ENCODE assay signal across 11 mouse cellular contexts in the genomic region with DNA sequence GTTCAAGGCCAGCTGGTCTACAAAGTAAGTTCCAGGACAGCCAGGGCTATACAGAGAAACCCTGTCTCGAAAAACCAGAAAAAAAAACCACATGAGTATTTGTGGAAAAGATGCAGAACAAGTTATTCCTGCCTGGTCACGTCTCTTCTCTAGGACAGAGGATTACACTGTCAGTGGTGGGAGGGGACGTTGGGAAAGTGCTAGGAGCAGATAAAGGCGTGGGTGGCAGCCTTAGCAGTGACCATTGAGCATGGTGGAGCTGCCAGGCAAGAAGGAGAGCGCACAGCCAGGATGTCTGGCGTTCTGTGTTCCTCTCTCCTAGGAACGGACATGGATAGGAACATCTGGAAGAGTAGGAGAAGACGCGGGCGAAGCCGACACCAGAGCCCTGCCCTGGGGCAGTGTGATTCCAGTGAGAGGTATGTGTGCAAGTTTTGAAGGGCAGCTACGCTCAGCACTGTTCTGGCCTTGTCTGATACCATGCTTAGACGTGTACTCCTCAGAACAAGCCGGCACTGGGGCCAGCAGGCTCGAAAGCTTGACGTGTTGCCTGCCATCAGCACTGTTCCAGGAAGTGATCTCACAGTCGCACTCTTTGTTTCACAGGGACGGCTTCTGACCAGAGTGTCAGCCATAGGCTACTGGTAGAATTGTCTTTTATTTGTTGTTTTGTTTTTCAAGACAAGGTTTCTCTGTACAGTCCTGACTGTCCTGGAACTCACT. TPM values are rescaled to one million over a fixed set of nuclear protein-coding genes. Genes with fewer than 3 reads are reported as not detected.
DNase-seq lines count a peak whose midpoint lies in the region; ATAC-seq and TF ChIP-seq lines count a peak whose summit lies in the region.
"Had no signal": no experiment of that assay in that cellular context is flagged by ENCODE, and none has a peak within 500 bp of the region (broad histone marks: within the 10 kb centered on the region; RNA-seq: fewer than 3 reads in every experiment).

No protein-coding gene starts in this region.

- TF ChIP-seq CTCF in stomach, postnatal 0 days (IDR thresholded peaks at IDR 0.05; ENCODE audit: low read depth) = no peak

- peak overlapping the region; percentile 19; the same call in 1 of the 2 replicates for H3K27ac ChIP-seq in liver, embryonic 11.5 days (ENCODE audit: low read depth, low read length)
- no peak overlapping the region for H3K27ac ChIP-seq in embryonic facial prominence, embryonic 10.5 days (replicated peaks)
- H3K27ac ChIP-seq in intestine, embryonic 16.5 days (ENCODE audit: low read length) = no peak overlapping the region; the same call in 1 of the 2 replicates
- H3K27ac ChIP-seq in stomach, postnatal 0 days (replicated peaks) = peak overlapping the region; percentile 67; the same call in 1 of the 2 replicates
- H3K27ac ChIP-seq in hindbrain, embryonic 11.5 days (ENCODE audit: low read depth, low read length) = no peak overlapping the region
- H3K27ac ChIP-seq: hindbrain, embryonic 15.5 days had no signal

- ATAC-seq in liver, embryonic 11.5 days (replicated peaks; ENCODE audit: low FRiP score) = no peak; the same call in 1 of the 2 replicates
- peak; percentile 72 for ATAC-seq in intestine, embryonic 16.5 days
- 0 out of 2 replicates have a peak, but pooled peaks have one; percentile 14 for ATAC-seq in stomach, postnatal 0 days (ENCODE audit: low FRiP score, low TSS enrichment)
- no peak for ATAC-seq in hindbrain, embryonic 11.5 days (ENCODE audit: low FRiP score)

- no peak for DNase-seq in liver, embryonic 11.5 days (ENCODE audit: low spot score)
- no peak for DNase-seq in liver
- peak; percentile 34 for DNase-seq in embryonic facial prominence, embryonic 10.5 days (ENCODE audit: low spot score)
- no peak for DNase-seq in stomach, postnatal 0 days (ENCODE audit: low spot score)
- DNase-seq in hindbrain, embryonic 11.5 days (ENCODE audit: low spot score) = no peak
- no peak for DNase-seq in spleen, postnatal 10 days (ENCODE audit: low spot score in 2 of 2)
- DNase-seq: adrenal gland, adult 8-10 months; cerebellum, adult 18-20 months; kidney, postnatal 4 days had no signal

- H3K4me2 ChIP-seq in liver, embryonic 11.5 days = peak overlapping the region; percentile 33
- no peak overlapping the region for H3K4me2 ChIP-seq in intestine, embryonic 16.5 days (ENCODE audit: low read depth, low read length)
- H3K4me2 ChIP-seq in stomach, postnatal 0 days (replicated peaks; ENCODE audit: low read depth) = no peak overlapping the region
- no peak overlapping the region for H3K4me2 ChIP-seq in hindbrain, embryonic 11.5 days (replicated peaks; ENCODE audit: low read depth, low read length)
- H3K4me2 ChIP-seq: hindbrain, embryonic 15.5 days had no signal

- no peaks in the 10 kb centered on the region for H3K27me3 ChIP-seq in liver, embryonic 11.5 days (replicated peaks; ENCODE audit: control insufficient read depth, insufficient read depth, low read length)
- no peaks in the 10 kb centered on the region for H3K27me3 ChIP-seq in embryonic facial prominence, embryonic 10.5 days (replicated peaks; ENCODE audit: low read depth, poor library complexity, severe bottlenecking)
- no peaks in the 10 kb centered on the region for H3K27me3 ChIP-seq in intestine, embryonic 16.5 days (replicated peaks; ENCODE audit: control insufficient read depth, insufficient read depth, low read length)
- no peaks in the 10 kb centered on the region for H3K27me3 ChIP-seq in stomach, postnatal 0 days (ENCODE audit: control insufficient read depth, insufficient read depth, low read length)
- H3K27me3 ChIP-seq in hindbrain, embryonic 11.5 days (ENCODE audit: control insufficient read depth, insufficient read depth, low read length) = no peaks in the 10 kb centered on the region
- H3K27me3 ChIP-seq: hindbrain, embryonic 15.5 days had no signal

- TF ChIP-seq EP300 in stomach, postnatal 0 days (optimal IDR thresholded peaks at IDR 0.05) = no peak

- H3K36me3 ChIP-seq in liver, embryonic 11.5 days (ENCODE audit: control insufficient read depth, insufficient read depth, low read length) = peaks cover 10% of the 10 kb centered on the region
- H3K36me3 ChIP-seq in embryonic facial prominence, embryonic 10.5 days (replicated peaks) = peaks cover 20% of the 10 kb centered on the region
- no peaks in the 10 kb centered on the region for H3K36me3 ChIP-seq in intestine, embryonic 16.5 days (ENCODE audit: control insufficient read depth, insufficient read depth, low read length)
- no peaks in the 10 kb centered on the region for H3K36me3 ChIP-seq in stomach, postnatal 0 days (ENCODE audit: control insufficient read depth, insufficient read depth, low read length)
- H3K36me3 ChIP-seq in hindbrain, embryonic 11.5 days (ENCODE audit: control insufficient read depth, insufficient read depth, low read length) = no peaks in the 10 kb centered on the region

- no peak overlapping the region for H3K4me3 ChIP-seq in liver, embryonic 11.5 days (ENCODE audit: low read depth, low read length)
- no peak overlapping the region for H3K4me3 ChIP-seq in embryonic facial prominence, embryonic 10.5 days
- H3K4me3 ChIP-seq in intestine, embryonic 16.5 days (ENCODE audit: low read length) = no peak overlapping the region
- H3K4me3 ChIP-seq in stomach, postnatal 0 days (ENCODE audit: low read depth, low read length) = no peak overlapping the region
- no peak overlapping the region for H3K4me3 ChIP-seq in hindbrain, embryonic 11.5 days (ENCODE audit: low read depth, low read length)
- H3K4me3 ChIP-seq: hindbrain, embryonic 15.5 days had no signal

- 68% methylated on average over 18 of the region's 18 CpGs for WGBS in liver, embryonic 11.5 days
- WGBS in embryonic facial prominence, embryonic 10.5 days = 65% methylated on average over 18 of the region's 18 CpGs
- 63% methylated on average over 18 of the region's 18 CpGs for WGBS in intestine, embryonic 16.5 days
- WGBS in stomach, postnatal 0 days = 60% methylated on average over 18 of the region's 18 CpGs
- 80% methylated on average over 18 of the region's 18 CpGs for WGBS in hindbrain, embryonic 11.5 days

- no peaks in the 10 kb centered on the region for H3K9me3 ChIP-seq in liver, embryonic 11.5 days (ENCODE audit: control insufficient read depth, low read length)
- no peaks in the 10 kb centered on the region for H3K9me3 ChIP-seq in embryonic facial prominence, embryonic 10.5 days
- no peaks in the 10 kb centered on the region for H3K9me3 ChIP-seq in intestine, embryonic 16.5 days (ENCODE audit: control insufficient read depth, low read length)
- no peaks in the 10 kb centered on the region for H3K9me3 ChIP-seq in stomach, postnatal 0 days (ENCODE audit: control insufficient read depth, low read length)
- no peaks in the 10 kb centered on the region for H3K9me3 ChIP-seq in hindbrain, embryonic 11.5 days (ENCODE audit: control insufficient read depth, low read length)
- H3K9me3 ChIP-seq: hindbrain, embryonic 15.5 days had no signal

- no peak overlapping the region for H3K9ac ChIP-seq in liver, embryonic 11.5 days (ENCODE audit: low read depth, low read length)
- H3K9ac ChIP-seq in intestine, embryonic 16.5 days (ENCODE audit: low read depth, low read length) = no peak overlapping the region
- no peak overlapping the region for H3K9ac ChIP-seq in stomach, postnatal 0 days (ENCODE audit: low read length)
- H3K9ac ChIP-seq in hindbrain, embryonic 11.5 days (ENCODE audit: low read depth, low read length) = no peak overlapping the region
- H3K9ac ChIP-seq: hindbrain, embryonic 15.5 days had no signal

- H3K4me1 ChIP-seq in liver, embryonic 11.5 days (replicated peaks; ENCODE audit: control insufficient read depth, insufficient read depth, low read length) = peaks cover 17% of the 10 kb centered on the region
- H3K4me1 ChIP-seq in embryonic facial prominence, embryonic 10.5 days = peaks cover 50% of the 10 kb centered on the region
- H3K4me1 ChIP-seq in intestine, embryonic 16.5 days (ENCODE audit: control insufficient read depth, insufficient read depth, low read length) = peaks cover 17% of the 10 kb centered on the region
- H3K4me1 ChIP-seq in stomach, postnatal 0 days (replicated peaks; ENCODE audit: control insufficient read depth, insufficient read depth) = no peaks in the 10 kb centered on the region; the same call in 1 of the 2 replicates
- no peaks in the 10 kb centered on the region for H3K4me1 ChIP-seq in hindbrain, embryonic 11.5 days (replicated peaks; ENCODE audit: control insufficient read depth, insufficient read depth, low read length)

RNA-seq across cellular contexts. Expression of gene Dcaf4, which starts 5.7 kb away (rescaled TPM):
- 29.9 and 32.7 TPM in 2 replicates for polyA plus RNA-seq in liver, embryonic 11.5 days (2014; fragmentation: Nextera tagmentation; extraction: Ambion mirVana)
- polyA plus RNA-seq in embryonic facial prominence, embryonic 10.5 days (2016; fragmentation: Nextera tagmentation; extraction: Ambion mirVana) = 29.5 and 30.1 TPM in 2 replicates
- 24.6 and 29.5 TPM in 2 replicates for polyA plus RNA-seq in intestine, embryonic 16.5 days (2015; fragmentation: Nextera tagmentation; extraction: Ambion mirVana)
- 19.7 and 21.6 TPM in 2 replicates for polyA plus RNA-seq in stomach, postnatal 0 days (2015; fragmentation: Nextera tagmentation; extraction: Ambion mirVana)
- 25.0 and 26.5 TPM in 2 replicates for polyA plus RNA-seq in hindbrain, embryonic 11.5 days (2014; fragmentation: Nextera tagmentation; extraction: Ambion mirVana)

RNA-seq across cellular contexts. Expression of gene Dpf3, which starts 38.5 kb away (rescaled TPM):
- 13.0 and 14.6 TPM in 2 replicates for polyA plus RNA-seq in liver, embryonic 11.5 days (2014; fragmentation: Nextera tagmentation; extraction: Ambion mirVana)
- polyA plus RNA-seq in embryonic facial prominence, embryonic 10.5 days (2016; fragmentation: Nextera tagmentation; extraction: Ambion mirVana) = 2.8 and 3.0 TPM in 2 replicates
- polyA plus RNA-seq in intestine, embryonic 16.5 days (2015; fragmentation: Nextera tagmentation; extraction: Ambion mirVana) = 7.4 and 8.0 TPM in 2 replicates
- 2.6 and 3.0 TPM in 2 replicates for polyA plus RNA-seq in stomach, postnatal 0 days (2015; fragmentation: Nextera tagmentation; extraction: Ambion mirVana)
- 17.0 and 23.5 TPM in 2 replicates for polyA plus RNA-seq in hindbrain, embryonic 11.5 days (2014; fragmentation: Nextera tagmentation; extraction: Ambion mirVana)

Comparison
In these comparisons a context has a peak if more than half of its experiments do, and no peak if none do; other contexts are left out.
1. ATAC-seq: peak in intestine, embryonic 16.5 days (single experiment) and stomach, postnatal 0 days (single experiment); none in liver, embryonic 11.5 days (single experiment) and hindbrain, embryonic 11.5 days (single experiment).
2. H3K27ac ChIP-seq: peak in liver, embryonic 11.5 days (single experiment) and stomach, postnatal 0 days (single experiment); none in embryonic facial prominence, embryonic 10.5 days (single experiment), intestine, embryonic 16.5 days (single experiment) and hindbrain, embryonic 11.5 days (single experiment).